Mouse (Mus musculus): ENCODE measurements around the gene Rps6kl1.

The Rps6kl1 gene

GRCm38 (mm10) chr12:85136627-85137026 is 14.4 kb downstream of the Rps6kl1 start:
- DNase-seq = no peak

GRCm38 (mm10) chr12:85135513-85136470 is 15.3 kb downstream of the Rps6kl1 start:
- DNase-seq = no peak

GRCm38 (mm10) chr12:85134043-85134794 is 16.8 kb downstream of the Rps6kl1 start:
- no peak for DNase-seq

- DNase-seq = no peak
Observed at GRCm38 (mm10) chr12:85131361-85131760, 19.7 kb downstream of the Rps6kl1 start.

GRCm38 (mm10) chr12:85129426-85129978 is 21.6 kb downstream of the Rps6kl1 start:
- DNase-seq = no peak

GRCm38 (mm10) chr12:85126986-85127603 is 24.0 kb downstream of the Rps6kl1 start:
- no peak for DNase-seq

- DNase-seq = no peak
Observed at GRCm38 (mm10) chr12:85124751-85125150, 26.3 kb downstream of the Rps6kl1 start.

GRCm38 (mm10) chr12:85123645-85124044 is 27.4 kb downstream of the Rps6kl1 start:
- DNase-seq = no peak

GRCm38 (mm10) chr12:85123108-85123530 is 27.9 kb downstream of the Rps6kl1 start:
- peak; percentile 61 to 75 for DNase-seq

GRCm38 (mm10) chr12:85121806-85122459 is 29.1 kb downstream of the Rps6kl1 start:
- DNase-seq = peak; percentile 62 to 78

- DNase-seq = no peak
Observed at GRCm38 (mm10) chr12:85115678-85116077, 35.4 kb downstream of the Rps6kl1 start.

GRCm38 (mm10) chr12:85113917-85114316 is 37.1 kb downstream of the Rps6kl1 start:
- no peak for DNase-seq

- no peak for DNase-seq
Observed at GRCm38 (mm10) chr12:85113337-85113736, 37.7 kb downstream of the Rps6kl1 start.

GRCm38 (mm10) chr12:85112550-85113251 is 38.4 kb downstream of the Rps6kl1 start:
- no peak for DNase-seq

- peak; percentile 85 to 86 for DNase-seq
Observed at GRCm38 (mm10) chr12:85110698-85111592, 40.1 kb downstream of the Rps6kl1 start, which contains the start of the genes Prox2 and Dlst. Prox2 (minus strand) TSS chr12:85110759. Dlst (plus strand) TSS chr12:85110833.

- DNase-seq = peak; percentile 23 to 32
Observed at GRCm38 (mm10) chr12:85110011-85110697, 40.9 kb downstream of the Rps6kl1 start.

GRCm38 (mm10) chr12:85109426-85109825 is 41.6 kb downstream of the Rps6kl1 start:
- DNase-seq = no peak

GRCm38 (mm10) chr12:85108643-85109042 is 42.4 kb downstream of the Rps6kl1 start:
- no peak for DNase-seq

GRCm38 (mm10) chr12:85106292-85106691 is 44.8 kb downstream of the Rps6kl1 start:
- no peak for DNase-seq

- no peak for DNase-seq
Observed at GRCm38 (mm10) chr12:85104789-85105188, 46.3 kb downstream of the Rps6kl1 start.
